ENCODE assay signal across 8 mouse cellular contexts in the genomic region with DNA sequence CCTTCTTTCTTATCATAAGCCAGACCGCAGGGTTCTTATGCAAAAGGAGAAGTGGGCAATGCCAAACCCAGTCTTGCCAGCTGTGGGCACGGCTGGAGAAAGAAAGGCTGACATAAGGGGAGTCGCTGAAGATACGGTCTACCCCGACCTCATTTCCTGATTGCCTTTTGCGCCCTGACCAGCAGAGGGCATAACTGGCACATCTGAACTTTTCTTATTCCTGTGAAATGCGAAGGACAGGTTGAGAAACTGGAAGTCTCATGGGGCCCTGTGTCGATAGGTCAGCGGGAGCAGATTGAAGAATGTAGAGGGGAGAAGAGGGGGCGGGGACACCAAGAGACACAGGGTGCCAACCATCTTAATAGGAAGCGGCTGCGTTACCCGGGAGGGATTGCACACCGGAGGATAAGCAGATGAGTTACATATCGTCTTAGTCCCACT.
DNase-seq lines count a peak whose midpoint lies in the region; ATAC-seq and TF ChIP-seq lines count a peak whose summit lies in the region.

No protein-coding gene starts in this region.

- H3K27ac ChIP-seq in forebrain, embryonic 10.5 days: no peak overlapping the region
- H3K27ac ChIP-seq in heart, embryonic 15.5 days: no peak overlapping the region
- H3K27ac ChIP-seq in liver, embryonic 12.5 days: no peak overlapping the region

- H3K4me3 ChIP-seq in forebrain, embryonic 10.5 days: peak overlapping the region; percentile 43
- H3K4me3 ChIP-seq in heart, embryonic 15.5 days: peak overlapping the region; percentile 54
- H3K4me3 ChIP-seq in liver, embryonic 12.5 days: peak overlapping the region; percentile 43
- peak overlapping the region; percentile 9 for H3K4me3 ChIP-seq in myocyte

- no peak for TF ChIP-seq POLR2A in brain, embryonic 14.5 days (IDR thresholded peaks at IDR 0.05; ENCODE audit: borderline replicate concordance, extremely low read depth, insufficient read depth, insufficient read length, poor library complexity, severe bottlenecking)
- no peak for TF ChIP-seq POLR2A in myocyte (IDR thresholded peaks at IDR 0.05; ENCODE audit: insufficient read length, low read depth)

- peak overlapping the region; percentile 94 for H3K4me2 ChIP-seq in heart, embryonic 15.5 days
- peak overlapping the region; percentile 71 for H3K4me2 ChIP-seq in liver, embryonic 12.5 days
- H3K4me2 ChIP-seq in myocyte (ENCODE audit: low read depth): peak overlapping the region; percentile 93

- H3K4me1 ChIP-seq in forebrain, embryonic 10.5 days: peaks cover 36% of the 10 kb centered on the region
- H3K4me1 ChIP-seq in heart, embryonic 15.5 days (replicated peaks): peaks cover 16% of the 10 kb centered on the region
- H3K4me1 ChIP-seq in liver, embryonic 12.5 days: peaks cover 17% of the 10 kb centered on the region

- peak; percentile 80 for TF ChIP-seq CTCF in brain, embryonic 14.5 days (IDR thresholded peaks at IDR 0.05; ENCODE audit: borderline replicate concordance, extremely low read depth, insufficient read depth, insufficient read length)

- H3ac ChIP-seq in myocyte (ENCODE audit: control insufficient read depth, insufficient read length): no peak overlapping the region

- no peaks in the 10 kb centered on the region for H3K36me3 ChIP-seq in forebrain, embryonic 10.5 days (replicated peaks)
- H3K36me3 ChIP-seq in heart, embryonic 15.5 days: no peaks in the 10 kb centered on the region
- no peaks in the 10 kb centered on the region for H3K36me3 ChIP-seq in liver, embryonic 12.5 days
- H3K36me3 ChIP-seq in myocyte (ENCODE audit: control insufficient read depth, insufficient read depth): no peaks in the 10 kb centered on the region
- no peaks in the 10 kb centered on the region for H3K36me3 ChIP-seq in splenic B cell, adult 2 months (ENCODE audit: control insufficient read depth, insufficient read depth, low read length, poor library complexity, severe bottlenecking)

- no peaks in the 10 kb centered on the region for H3K79me2 ChIP-seq in myocyte (ENCODE audit: control insufficient read depth, insufficient read depth)

- ATAC-seq in heart, embryonic 15.5 days (replicated peaks; ENCODE audit: insufficient number of reproducible peaks, insufficient read depth, low FRiP score, low read depth): no peak
- ATAC-seq in liver, embryonic 12.5 days: no peak

- peak overlapping the region; percentile 44 for H3K9ac ChIP-seq in heart, embryonic 15.5 days
- H3K9ac ChIP-seq in liver, embryonic 12.5 days: no peak overlapping the region

- DNase-seq in CD4-positive helper T cell, adult 2 months (ENCODE audit: low read depth, low spot score): peak; percentile 61
- peak; percentile 79 for DNase-seq in brain, embryonic 14.5 days (ENCODE audit: low read depth)
- peak; percentile 72 for DNase-seq in forebrain, embryonic 10.5 days (ENCODE audit: extremely low spot score, low spot score)
- DNase-seq in kidney, postnatal 14 days: peak; percentile 71
- peak; percentile 78 for DNase-seq in splenic B cell, adult 2 months (ENCODE audit: low read depth, low spot score)

- peaks cover 49% of the 10 kb centered on the region for H3K27me3 ChIP-seq in forebrain, embryonic 10.5 days (ENCODE audit: poor library complexity, severe bottlenecking)
- H3K27me3 ChIP-seq in heart, embryonic 15.5 days: 0 out of 2 replicates have a peak, but pooled peaks cover 10% of the 10 kb centered on the region
- H3K27me3 ChIP-seq in liver, embryonic 12.5 days (replicated peaks): peaks cover 27% of the 10 kb centered on the region
- no peaks in the 10 kb centered on the region for H3K27me3 ChIP-seq in myocyte (ENCODE audit: control insufficient read depth, insufficient read depth, insufficient read length)
- no peaks in the 10 kb centered on the region; the same call in 1 of the 2 replicates for H3K27me3 ChIP-seq in splenic B cell, adult 2 months (ENCODE audit: control insufficient read depth, insufficient read depth, low read length, poor library complexity, severe bottlenecking)

- 6% methylated on average over 15 of the region's 15 CpGs for WGBS in forebrain, embryonic 10.5 days
- WGBS in heart, embryonic 15.5 days: 3% methylated on average over 15 of the region's 15 CpGs
- 1% methylated on average over 15 of the region's 15 CpGs for WGBS in liver, embryonic 12.5 days (ENCODE audit: insufficient replicate concordance)

- no peaks in the 10 kb centered on the region for H3K9me3 ChIP-seq in forebrain, embryonic 10.5 days
- H3K9me3 ChIP-seq in heart, embryonic 15.5 days (replicated peaks): no peaks in the 10 kb centered on the region
- H3K9me3 ChIP-seq in liver, embryonic 12.5 days (replicated peaks): no peaks in the 10 kb centered on the region

TF ChIP-seq in myocyte, 11 proteins besides CTCF, POLR2A, EP300 and RAD21:
- no peak for TF ChIP-seq USF1 (IDR thresholded peaks at IDR 0.05; ENCODE audit: low read depth)
- no peak for TF ChIP-seq POLR2AphosphoS2 (IDR thresholded peaks at IDR 0.05; ENCODE audit: insufficient read length, low read depth)
